ENCODE assay signal across 28 mouse cellular contexts in genomic region chr2:9267675-9268074, GRCm38 (mm10).
"Had no signal": no experiment of that assay in that cellular context is flagged by ENCODE, and none has a peak within 500 bp of the region (broad histone marks: within the 10 kb centered on the region; RNA-seq: fewer than 3 reads in every experiment).

No protein-coding gene starts in this region.

- H3K9me3 ChIP-seq: embryonic facial prominence, embryonic 10.5 days; embryonic facial prominence, embryonic 12.5 days; embryonic facial prominence, embryonic 13.5 days; embryonic facial prominence, embryonic 15.5 days; forebrain, embryonic 10.5 days; forebrain, embryonic 12.5 days; forebrain, embryonic 13.5 days; forebrain, embryonic 15.5 days had no signal

- H3K9ac ChIP-seq: embryonic facial prominence, embryonic 12.5 days; embryonic facial prominence, embryonic 13.5 days; embryonic facial prominence, embryonic 15.5 days; forebrain, embryonic 12.5 days; forebrain, embryonic 13.5 days; forebrain, embryonic 15.5 days; forebrain, postnatal 0 days had no signal

- H3K27me3 ChIP-seq: embryonic facial prominence, embryonic 12.5 days; embryonic facial prominence, embryonic 13.5 days; embryonic facial prominence, embryonic 15.5 days; forebrain, embryonic 12.5 days; forebrain, embryonic 13.5 days; forebrain, embryonic 15.5 days had no signal

- H3K27ac ChIP-seq: embryonic facial prominence, embryonic 10.5 days; embryonic facial prominence, embryonic 12.5 days; embryonic facial prominence, embryonic 13.5 days; embryonic facial prominence, embryonic 15.5 days; forebrain, embryonic 10.5 days; forebrain, embryonic 12.5 days; forebrain, embryonic 13.5 days; forebrain, embryonic 15.5 days; gastrocnemius, adult 2 months; heart, adult 2 months had no signal

- H3K36me3 ChIP-seq: embryonic facial prominence, embryonic 10.5 days; embryonic facial prominence, embryonic 12.5 days; embryonic facial prominence, embryonic 13.5 days; embryonic facial prominence, embryonic 15.5 days; forebrain, embryonic 10.5 days; forebrain, embryonic 12.5 days; forebrain, embryonic 15.5 days had no signal

- DNase-seq: cerebellum, adult 2 months; cerebellum, adult 8-10 months; cerebellum, adult 9-10 months; cerebellum, adult 9-11 months; cerebellum, postnatal 10 days; cerebellum, postnatal 14 days; cerebellum, postnatal 25 days; cerebellum, postnatal 36 days; embryo, embryonic 11 days; forebrain, postnatal 0 days; gastrocnemius, adult 2 months; gastrocnemius, postnatal 10 days; gastrocnemius, postnatal 14 days; gastrocnemius, postnatal 25 days; gastrocnemius, postnatal 36 days; heart, adult 18-20 months; heart, adult 2 months had no signal

- H3K4me2 ChIP-seq: embryonic facial prominence, embryonic 12.5 days; embryonic facial prominence, embryonic 13.5 days; embryonic facial prominence, embryonic 15.5 days; forebrain, embryonic 12.5 days; forebrain, embryonic 13.5 days; forebrain, embryonic 15.5 days had no signal

- H3K4me3 ChIP-seq: embryonic facial prominence, embryonic 10.5 days; embryonic facial prominence, embryonic 12.5 days; embryonic facial prominence, embryonic 13.5 days; embryonic facial prominence, embryonic 15.5 days; erythroblast, embryonic 14.5 days; forebrain, embryonic 10.5 days; forebrain, embryonic 12.5 days; forebrain, embryonic 13.5 days; forebrain, embryonic 15.5 days; gastrocnemius, adult 2 months; heart, adult 2 months had no signal

- ATAC-seq: forebrain, embryonic 13.5 days; forebrain, embryonic 14.5 days; forebrain, embryonic 15.5 days; forebrain, embryonic 16.5 days; forebrain, postnatal 0 days had no signal

- H3K4me1 ChIP-seq: embryonic facial prominence, embryonic 10.5 days; embryonic facial prominence, embryonic 12.5 days; embryonic facial prominence, embryonic 13.5 days; embryonic facial prominence, embryonic 15.5 days; forebrain, embryonic 10.5 days; forebrain, embryonic 12.5 days; forebrain, embryonic 13.5 days; forebrain, embryonic 15.5 days had no signal
